Mouse (Mus musculus) spleen, adult 2 months (tissue): ENCODE measurements around the gene Gpr160.
"Not testable (repeated sequence)": the region's sequence is repeated elsewhere in the genome, so short reads cannot be mapped to it uniquely, and the experiment has no call there.

Experiments used
- CTCF ChIP-seq: fragments of 200-500 bp; IDR thresholded peaks from 2 replicates; pipeline ENCODE4 v1.5.1; 2011; ENCODE audit warnings: mild to moderate bottlenecking, inconsistent platforms; ENCODE audit not compliant: insufficient read depth, insufficient read length, insufficient replicate concordance; ENCODE audit errors: extremely low read depth
- POLR2A ChIP-seq: fragments of 200-500 bp; IDR thresholded peaks from 2 replicates; pipeline ENCODE4 v1.6.1; 2011; ENCODE audit warnings: low read depth, low read length, inconsistent platforms

GRCm38 (mm10) chr3:30859599-30859998 lies 3.8 kb downstream of the Gpr160 start:
- not testable (repeated sequence) for TF ChIP-seq CTCF, POLR2A
